Mouse (Mus musculus) midbrain, embryonic 12.5 days (tissue): ENCODE measurements around the gene Erg. TPM values are rescaled to one million over a fixed set of nuclear protein-coding genes. Genes with fewer than 3 reads are reported as not detected.

Experiments
- ATAC-seq: fragments of 200-750 bp; cut with Nextera tagmentation; 2 replicates; pipeline ENCODE4 v1.8.0; 2017; ENCODE audit warnings: low read depth, moderate TSS enrichment, moderate library complexity; ENCODE audit not compliant: low FRiP score
- H3K27ac ChIP-seq: fragments of 300-500 bp; sonication (generic); replicated peaks from 2 replicates; pipeline ENCODE4 v1.5.1; 2016; ENCODE audit warnings: mild to moderate bottlenecking
- H3K27me3 ChIP-seq: fragments of 300-500 bp; sonication (generic); 2 replicates; pipeline ENCODE4 v1.6.1; 2016; ENCODE audit warnings: mild to moderate bottlenecking
- H3K36me3 ChIP-seq: fragments of 300-500 bp; sonication (generic); 2 replicates; pipeline ENCODE4 v1.6.1; 2016
- H3K4me1 ChIP-seq: fragments of 300-500 bp; sonication (generic); 2 replicates; pipeline ENCODE4 v1.6.1; 2016
- H3K4me2 ChIP-seq: fragments of 300-500 bp; sonication (generic); replicated peaks from 2 replicates; pipeline ENCODE4 v1.6.1; 2016; ENCODE audit warnings: mild to moderate bottlenecking, moderate library complexity
- H3K4me3 ChIP-seq: fragments of 300-500 bp; sonication (generic); 2 replicates; pipeline ENCODE4 v1.5.1; 2016; ENCODE audit warnings: mild to moderate bottlenecking
- H3K9ac ChIP-seq: fragments of 300-500 bp; sonication (generic); replicated peaks from 2 replicates; pipeline ENCODE4 v1.6.1; 2016; ENCODE audit warnings: mild to moderate bottlenecking, moderate library complexity
- H3K9me3 ChIP-seq: fragments of 300-500 bp; sonication (generic); 2 replicates; pipeline ENCODE4 v1.6.1; 2016; ENCODE audit warnings: mild to moderate bottlenecking
- WGBS: fragments of 180-500 bp; shearing (Covaris S2); methylation state at CpG from one replicate; pipeline ENCODE4 v1.1.7; 2016; 5-methylcytosine and 5-hydroxymethylcytosine counted together
- polyA plus RNA-seq: library from polyadenylated mRNA; unstranded; fragments of >200 nt; fragmentation: Nextera tagmentation; extraction: Ambion mirVana; gene quantifications from 2 replicates; pipeline ENCODE4 v1.2.1, GENCODE M21; 2016

Gene Erg
- polyA plus RNA-seq, 1 experiment from 2014 or later: 4.3 TPM

GRCm38 (mm10) chr16:95398761-95399343 lies 187.5 kb downstream of the Erg start:
- 83% methylated on average over 11 of the region's 11 CpGs for WGBS
- no peak overlapping the region for H3K27ac ChIP-seq
- no peaks in the 10 kb centered on the region for H3K4me1 ChIP-seq
- H3K36me3 ChIP-seq: no peaks in the 10 kb centered on the region
- H3K9me3 ChIP-seq: no peaks in the 10 kb centered on the region
- H3K4me3 ChIP-seq: no peak overlapping the region
- H3K9ac ChIP-seq: no peak overlapping the region
- no peak for ATAC-seq
- no peaks in the 10 kb centered on the region for H3K27me3 ChIP-seq
- H3K4me2 ChIP-seq: no peak overlapping the region

- H3K4me1 ChIP-seq: no peaks in the 10 kb centered on the region
- H3K27ac ChIP-seq: no peak overlapping the region
- no peak for ATAC-seq
- H3K4me3 ChIP-seq: no peak overlapping the region
- no peak overlapping the region for H3K4me2 ChIP-seq
- 71% methylated on average over 1 of the region's 1 CpGs for WGBS
- no peaks in the 10 kb centered on the region for H3K9me3 ChIP-seq
- no peak overlapping the region for H3K9ac ChIP-seq
- no peaks in the 10 kb centered on the region for H3K27me3 ChIP-seq
- no peaks in the 10 kb centered on the region for H3K36me3 ChIP-seq
Measured at GRCm38 (mm10) chr16:95390787-95391186, 195.6 kb downstream of the Erg start.

GRCm38 (mm10) chr16:95388811-95389529 lies 197.4 kb downstream of the Erg start:
- H3K36me3 ChIP-seq: no peaks in the 10 kb centered on the region
- H3K9me3 ChIP-seq: no peaks in the 10 kb centered on the region
- no peak overlapping the region for H3K9ac ChIP-seq
- no peaks in the 10 kb centered on the region for H3K27me3 ChIP-seq
- no peak overlapping the region for H3K27ac ChIP-seq
- no peak overlapping the region for H3K4me3 ChIP-seq
- H3K4me2 ChIP-seq: no peak overlapping the region
- WGBS: 85% methylated on average over 4 of the region's 4 CpGs
- no peaks in the 10 kb centered on the region for H3K4me1 ChIP-seq
- ATAC-seq: no peak

- Histone ChIP-seq H3K27ac (no peak overlapping the region), H3K9ac (no peak overlapping the region), H3K4me3 (no peak overlapping the region), H3K27me3 (no peaks in the 10 kb centered on the region), H3K9me3 (no peaks in the 10 kb centered on the region), H3K36me3 (no peaks in the 10 kb centered on the region), H3K4me2 (no peak overlapping the region), H3K4me1 (no peaks in the 10 kb centered on the region)
- no peak for ATAC-seq
- WGBS: 94% methylated on average over 5 of the region's 5 CpGs
Measured at GRCm38 (mm10) chr16:95388292-95388691, 198.1 kb downstream of the Erg start.

GRCm38 (mm10) chr16:95387008-95387407 lies 199.4 kb downstream of the Erg start:
- Histone ChIP-seq H3K27me3 (no peaks in the 10 kb centered on the region), H3K4me3 (no peak overlapping the region), H3K4me2 (no peak overlapping the region), H3K27ac (no peak overlapping the region), H3K4me1 (no peaks in the 10 kb centered on the region), H3K36me3 (no peaks in the 10 kb centered on the region), H3K9me3 (no peaks in the 10 kb centered on the region), H3K9ac (no peak overlapping the region)
- ATAC-seq: no peak
- WGBS: 98% methylated on average over 2 of the region's 2 CpGs

GRCm38 (mm10) chr16:95385299-95385973 lies 201.0 kb downstream of the Erg start:
- Histone ChIP-seq H3K36me3 (no peaks in the 10 kb centered on the region), H3K27ac (no peak overlapping the region), H3K27me3 (no peaks in the 10 kb centered on the region), H3K4me3 (no peak overlapping the region), H3K9me3 (no peaks in the 10 kb centered on the region), H3K9ac (no peak overlapping the region), H3K4me2 (no peak overlapping the region), H3K4me1 (no peaks in the 10 kb centered on the region)
- no peak for ATAC-seq
- 93% methylated on average over 7 of the region's 7 CpGs for WGBS

- Histone ChIP-seq H3K4me3 (no peak overlapping the region), H3K4me1 (no peaks in the 10 kb centered on the region), H3K27me3 (no peaks in the 10 kb centered on the region), H3K4me2 (no peak overlapping the region), H3K36me3 (no peaks in the 10 kb centered on the region), H3K27ac (no peak overlapping the region), H3K9ac (no peak overlapping the region), H3K9me3 (no peaks in the 10 kb centered on the region)
- ATAC-seq: no peak
- 93% methylated on average over 9 of the region's 9 CpGs for WGBS
Measured at GRCm38 (mm10) chr16:95384590-95385148, 201.7 kb downstream of the Erg start.

- no peak overlapping the region for H3K4me2 ChIP-seq
- no peak overlapping the region for H3K27ac ChIP-seq
- no peak overlapping the region for H3K9ac ChIP-seq
- ATAC-seq: no peak
- no peaks in the 10 kb centered on the region for H3K36me3 ChIP-seq
- H3K9me3 ChIP-seq: no peaks in the 10 kb centered on the region
- no peaks in the 10 kb centered on the region for H3K27me3 ChIP-seq
- 87% methylated on average over 5 of the region's 5 CpGs for WGBS
- H3K4me3 ChIP-seq: no peak overlapping the region
- no peaks in the 10 kb centered on the region for H3K4me1 ChIP-seq
Measured at GRCm38 (mm10) chr16:95382251-95382650, 204.1 kb downstream of the Erg start.

GRCm38 (mm10) chr16:95376834-95377233 lies 209.6 kb downstream of the Erg start:
- Histone ChIP-seq H3K36me3 (no peaks in the 10 kb centered on the region), H3K27me3 (no peaks in the 10 kb centered on the region), H3K4me1 (no peaks in the 10 kb centered on the region), H3K27ac (no peak overlapping the region), H3K9me3 (no peaks in the 10 kb centered on the region), H3K9ac (no peak overlapping the region), H3K4me3 (no peak overlapping the region), H3K4me2 (no peak overlapping the region)
- WGBS: 90% methylated on average over 7 of the region's 7 CpGs
- ATAC-seq: no peak

- no peaks in the 10 kb centered on the region for H3K4me1 ChIP-seq
- 77% methylated on average over 11 of the region's 11 CpGs for WGBS
- no peak overlapping the region for H3K27ac ChIP-seq
- no peaks in the 10 kb centered on the region for H3K27me3 ChIP-seq
- no peaks in the 10 kb centered on the region for H3K36me3 ChIP-seq
- no peak for ATAC-seq
- H3K4me2 ChIP-seq: no peak overlapping the region
- H3K9me3 ChIP-seq: no peaks in the 10 kb centered on the region
- H3K9ac ChIP-seq: no peak overlapping the region
- no peak overlapping the region for H3K4me3 ChIP-seq
Measured at GRCm38 (mm10) chr16:95376364-95376763, 210.0 kb downstream of the Erg start.

GRCm38 (mm10) chr16:95374646-95375045 lies 211.7 kb downstream of the Erg start:
- no peak for ATAC-seq
- no peak overlapping the region for H3K27ac ChIP-seq
- no peaks in the 10 kb centered on the region for H3K9me3 ChIP-seq
- no peaks in the 10 kb centered on the region for H3K36me3 ChIP-seq
- H3K27me3 ChIP-seq: no peaks in the 10 kb centered on the region
- H3K4me1 ChIP-seq: no peaks in the 10 kb centered on the region
- no peak overlapping the region for H3K9ac ChIP-seq
- H3K4me3 ChIP-seq: no peak overlapping the region
- WGBS: 69% methylated on average over 4 of the region's 4 CpGs
- H3K4me2 ChIP-seq: no peak overlapping the region

- Histone ChIP-seq H3K27ac (no peak overlapping the region), H3K4me1 (no peaks in the 10 kb centered on the region), H3K27me3 (no peaks in the 10 kb centered on the region), H3K36me3 (no peaks in the 10 kb centered on the region), H3K4me3 (no peak overlapping the region), H3K9ac (no peak overlapping the region), H3K4me2 (no peak overlapping the region), H3K9me3 (no peaks in the 10 kb centered on the region)
- no peak for ATAC-seq
- WGBS: 89% methylated on average over 9 of the region's 9 CpGs
Measured at GRCm38 (mm10) chr16:95372960-95373359, 213.4 kb downstream of the Erg start.
